Mouse (Mus musculus): ENCODE measurements around the gene Pcmtd2.

DNA sequence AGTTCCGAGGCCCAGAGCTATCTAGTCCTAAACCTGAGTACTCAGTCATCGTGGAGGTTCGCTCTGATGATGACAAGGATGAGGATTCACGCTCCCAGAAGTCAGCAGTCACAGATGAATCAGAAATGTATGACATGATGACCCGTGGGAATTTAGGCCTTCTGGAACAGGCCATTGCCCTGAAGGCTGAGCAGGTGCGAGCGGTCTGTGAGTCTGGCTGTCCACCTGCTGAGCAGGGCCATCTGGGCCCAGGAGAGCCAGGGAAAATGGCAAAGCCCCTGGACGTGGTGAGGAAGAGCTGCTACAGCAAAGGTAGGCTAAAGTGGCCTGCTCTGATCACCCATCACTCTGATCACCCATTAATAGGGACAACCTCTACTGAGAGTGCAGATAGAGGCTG, 40.0 kb upstream of the Pcmtd2 start:
- TF ChIP-seq CTCF (IDR thresholded peaks at IDR 0.05; ENCODE audit: extremely low read depth, insufficient read depth, low read length) (no peak), POLR2A (IDR thresholded peaks at IDR 0.05; ENCODE audit: extremely low read depth, insufficient read depth, low read length) (no peak)
